Mouse (Mus musculus) gastrocnemius, adult 2 months (tissue): ENCODE measurements around the gene Ivns1abp. TPM values are rescaled to one million over a fixed set of nuclear protein-coding genes. Genes with fewer than 3 reads are reported as not detected.
"Not testable (repeated sequence)": the region's sequence is repeated elsewhere in the genome, so short reads cannot be mapped to it uniquely, and the experiment has no call there.

Experiments
- DNase-seq: peaks from one replicate; pipeline ENCODE4 v3.0.0; 2022
- H3K27ac ChIP-seq: fragments of 200-600 bp; 2 replicates; pipeline ENCODE4 v1.8.1; 2022; ENCODE audit warnings: mild to moderate bottlenecking
- H3K4me3 ChIP-seq: fragments of 200-600 bp; 2 replicates; pipeline ENCODE4 v1.8.1; 2022; ENCODE audit warnings: mild to moderate bottlenecking, moderate library complexity
- CTCF ChIP-seq: fragments of 200-600 bp; IDR thresholded peaks from 2 replicates; pipeline ENCODE4 v1.8.1; 2022; ENCODE audit warnings: antibody characterized with exemption, mild to moderate bottlenecking, moderate library complexity
- intact Hi-C: fragments of 180-260 bp; cut with DNase I; formaldehyde crosslinking; loops from one replicate; pipeline ENCODE4 v1.15.1; 2025
- long read RNA-seq, 2 experiments: library from polyadenylated mRNA; stranded (forward); transcript quantifications; one replicate each; pipeline ENCODE4 v2.0.0; 2021
- total RNA-seq, 2 experiments: library from RNA; stranded (reverse); gene quantifications; 2 replicates each; pipeline ENCODE4 v1.2.3; 2021

Gene Ivns1abp
- total RNA-seq, result 100 to 1,000 TPM; 124 to 159 TPM
- long read RNA-seq, experiment 1, transcript Ivns1abp-201 (15 exons, 3,511 nt), result major isoform, 162 of 229 reads
- long read RNA-seq, experiment 1, partial matches to known transcripts, result 12 of 229 reads
- long read RNA-seq, experiment 1, other reads (novel, unspliced or antisense), result 49 of 229 reads
- long read RNA-seq, experiment 2, transcript Ivns1abp-202 (14 exons, 3,337 nt), result minor isoform, 5 of 294 reads
- long read RNA-seq, experiment 2, transcript Ivns1abp-201 (15 exons, 3,511 nt), result major isoform, 203 of 294 reads
- long read RNA-seq, experiment 2, partial matches to known transcripts, result 18 of 294 reads
- long read RNA-seq, experiment 2, other reads (novel, unspliced or antisense), result 65 of 294 reads

- Histone ChIP-seq H3K27ac (peak within 1 kb of the TSS; percentile 95), H3K4me3 (peak within 1 kb of the TSS; percentile 92)
- intact Hi-C loops, result loop anchor here (5.0 kb wide), 1 partner anchor 307 kb away; no protein-coding TSS in a partner anchor
- TF ChIP-seq CTCF, result no peak
- DNase-seq, result peak; percentile 99
These were observed at the start of gene Ivns1abp for GRCm38 (mm10) chr1:151344283-151345108. Gene Ivns1abp (plus strand): TSS chr1:151344477.

- DNase-seq, result no peak
- intact Hi-C loops, result no loop called here
- no peak for TF ChIP-seq CTCF
- Histone ChIP-seq H3K4me3 (no peak overlapping the region), H3K27ac (no peak overlapping the region)
These were observed 48.8 kb upstream of the Ivns1abp start for GRCm38 (mm10) chr1:151295486-151295885.

- intact Hi-C loops, result no loop called here
- Histone ChIP-seq H3K27ac (no peak overlapping the region), H3K4me3 (no peak overlapping the region)
- no peak for TF ChIP-seq CTCF
- DNase-seq, result no peak
These were observed 47.7 kb upstream of the Ivns1abp start for GRCm38 (mm10) chr1:151296621-151297020.

GRCm38 (mm10) chr1:151297025-151297424 is 47.3 kb upstream of the Ivns1abp start:
- no peak for TF ChIP-seq CTCF
- intact Hi-C loops, result no loop called here
- no peak for DNase-seq
- Histone ChIP-seq H3K4me3 (no peak overlapping the region), H3K27ac (no peak overlapping the region)

GRCm38 (mm10) chr1:151297596-151297995 is 46.7 kb upstream of the Ivns1abp start:
- intact Hi-C loops, result no loop called here
- no peak overlapping the region for H3K4me3 ChIP-seq
- no peak for DNase-seq
- TF ChIP-seq CTCF, result no peak
- H3K27ac ChIP-seq, result no peak overlapping the region

- no peak for TF ChIP-seq CTCF
- DNase-seq, result no peak
- Histone ChIP-seq H3K4me3 (no peak overlapping the region), H3K27ac (no peak overlapping the region)
- intact Hi-C loops, result no loop called here
These were observed 42.8 kb upstream of the Ivns1abp start for GRCm38 (mm10) chr1:151301456-151301855.

- DNase-seq, result no peak
- no peak for TF ChIP-seq CTCF
- no peak overlapping the region for H3K27ac ChIP-seq
- H3K4me3 ChIP-seq, result no peak overlapping the region
- intact Hi-C loops, result no loop called here
These were observed 42.4 kb upstream of the Ivns1abp start for GRCm38 (mm10) chr1:151301904-151302303.

- no peak overlapping the region for H3K27ac ChIP-seq
- H3K4me3 ChIP-seq, result no peak overlapping the region
- no peak for TF ChIP-seq CTCF
- intact Hi-C loops, result no loop called here
- no peak for DNase-seq
These were observed 41.0 kb upstream of the Ivns1abp start for GRCm38 (mm10) chr1:151303265-151303664.

- H3K27ac ChIP-seq, H3K4me3 ChIP-seq, intact Hi-C loops: not testable (repeated sequence)
These were observed 39.3 kb upstream of the Ivns1abp start for GRCm38 (mm10) chr1:151305001-151305400.

GRCm38 (mm10) chr1:151307059-151307458 is 37.2 kb upstream of the Ivns1abp start:
- no peak for TF ChIP-seq CTCF
- intact Hi-C loops, result no loop called here
- DNase-seq, result no peak
- Histone ChIP-seq H3K4me3 (no peak overlapping the region), H3K27ac (no peak overlapping the region)

More at GRCm38 (mm10) chr1:151305001-151305400, 39.3 kb upstream of the Ivns1abp start:
- not testable (repeated sequence) for DNase-seq

GRCm38 (mm10) chr1:151307821-151308220 is 36.5 kb upstream of the Ivns1abp start:
- H3K27ac ChIP-seq, result no peak overlapping the region
- no peak for DNase-seq
- no peak for TF ChIP-seq CTCF
- intact Hi-C loops, result no loop called here
- H3K4me3 ChIP-seq, result no peak overlapping the region

GRCm38 (mm10) chr1:151308508-151308907 is 35.8 kb upstream of the Ivns1abp start:
- no peak for TF ChIP-seq CTCF
- no peak for DNase-seq
- Histone ChIP-seq H3K27ac (no peak overlapping the region), H3K4me3 (no peak overlapping the region)
- intact Hi-C loops, result no loop called here

GRCm38 (mm10) chr1:151310511-151310910 is 33.8 kb upstream of the Ivns1abp start:
- no peak for TF ChIP-seq CTCF
- Histone ChIP-seq H3K27ac (no peak overlapping the region), H3K4me3 (no peak overlapping the region)
- no peak for DNase-seq
- intact Hi-C loops, result no loop called here
